Mouse (Mus musculus): ENCODE results near the gene Vmn1r220. TPM values are rescaled to one million over a fixed set of nuclear protein-coding genes. Genes with fewer than 3 reads are reported as not detected.
A peak's percentile ranks its signal among the peaks of the same experiment; 100 is the strongest.
"Not testable (repeated sequence)": the region's sequence is repeated elsewhere in the genome, so short reads cannot be mapped to it uniquely, and the experiment has no call there.

Gene Vmn1r220
- polyA plus RNA-seq (2012; rRNA removed) = not detected in 2 replicates

- Histone ChIP-seq H3K36me3 (ENCODE audit: control insufficient read depth, insufficient read depth, low read length) (no peaks in the 10 kb centered on the region), H3K27me3 (replicated peaks; ENCODE audit: control insufficient read depth, insufficient read depth, low read length) (no peaks in the 10 kb centered on the region), H3K4me1 (ENCODE audit: control insufficient read depth, insufficient read depth, low read length) (no peaks in the 10 kb centered on the region), H3K4me3 (ENCODE audit: insufficient read depth, low read depth, low read length) (no peak within 1 kb of the TSS), H3K27ac (ENCODE audit: insufficient read depth, low read depth, low read length) (no peak within 1 kb of the TSS)
- 84% methylated on average over 2 of the region's 2 CpGs for WGBS
- TF ChIP-seq CTCF (conservative IDR thresholded peaks at IDR 0.05; ENCODE audit: insufficient read depth, insufficient read length, low read depth, low read length) (no peak), POLR2A (IDR thresholded peaks at IDR 0.05; ENCODE audit: low read depth, low read length) (no peak)
- no peak for DNase-seq
Measured at GRCm38 (mm10) chr13:23187875-23188274, at the start of gene Vmn1r220. Gene Vmn1r220 (minus strand): TSS chr13:23187975.

- not testable (repeated sequence) for H3K36me3 ChIP-seq (ENCODE audit: control insufficient read depth, insufficient read depth, low read length); H3K27me3 ChIP-seq (replicated peaks; ENCODE audit: control insufficient read depth, insufficient read depth, low read length); DNase-seq; H3K27ac ChIP-seq (ENCODE audit: insufficient read depth, low read depth, low read length); H3K4me1 ChIP-seq (ENCODE audit: control insufficient read depth, insufficient read depth, low read length); H3K4me3 ChIP-seq (ENCODE audit: insufficient read depth, low read depth, low read length)
Measured at GRCm38 (mm10) chr13:23235847-23236246, 48.1 kb upstream of the Vmn1r220 start, which contains the start of gene Vmn1r222. Gene Vmn1r222 (minus strand): TSS chr13:23235947.

DNA sequence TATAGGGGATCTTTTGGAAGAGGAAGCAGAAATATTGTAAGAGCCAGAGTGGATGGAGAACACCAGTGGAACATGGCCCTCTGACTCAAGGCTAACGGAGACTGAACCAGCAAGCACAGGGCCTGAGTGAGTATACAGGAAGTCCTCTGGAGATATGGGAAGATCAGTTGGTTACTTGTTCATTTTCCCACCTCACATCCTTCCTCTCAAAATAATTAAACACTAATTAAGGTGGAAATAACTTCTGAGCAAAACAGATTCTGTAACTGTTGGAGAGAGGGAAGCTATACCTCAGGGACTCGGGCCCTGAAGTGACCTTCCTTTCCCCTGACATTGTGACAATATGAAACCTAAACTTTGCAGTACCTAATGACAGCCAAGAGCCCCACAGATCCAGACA lies 26.1 kb upstream of the Vmn1r220 start, which contains the start of gene Vmn1r221:
Vmn1r221 (plus strand) TSS at position 301 of the 400 bp plus-strand sequence.
- H3K4me1 ChIP-seq (ENCODE audit: control insufficient read depth, insufficient read depth, low read length); H3K36me3 ChIP-seq (ENCODE audit: control insufficient read depth, insufficient read depth, low read length); DNase-seq; H3K27ac ChIP-seq (ENCODE audit: insufficient read depth, low read depth, low read length); H3K27me3 ChIP-seq (replicated peaks; ENCODE audit: control insufficient read depth, insufficient read depth, low read length); H3K4me3 ChIP-seq (ENCODE audit: insufficient read depth, low read depth, low read length): not testable (repeated sequence)
- WGBS = 70% methylated on average over 2 of the region's 2 CpGs

DNA sequence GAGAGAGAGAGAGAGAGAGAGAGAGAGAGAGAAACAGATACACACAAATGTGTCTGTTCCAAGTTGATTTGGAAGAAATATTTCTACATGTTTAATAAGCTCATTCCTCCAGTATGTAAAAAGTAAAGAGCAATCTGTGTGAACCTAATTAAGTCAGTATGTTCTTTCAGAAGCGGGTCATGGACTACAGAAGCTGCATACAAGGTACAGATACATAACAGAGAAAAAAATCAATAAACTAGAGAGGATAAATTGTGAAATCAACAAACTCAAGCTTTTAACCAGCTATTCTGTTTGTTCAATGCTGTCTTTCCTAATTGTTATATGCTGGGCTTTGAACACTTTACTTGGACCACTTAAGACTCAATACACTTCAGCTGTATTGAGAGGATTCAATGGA lies 16.1 kb upstream of the Vmn1r220 start:
- H3K4me1 ChIP-seq (ENCODE audit: control insufficient read depth, insufficient read depth, low read length); H3K36me3 ChIP-seq (ENCODE audit: control insufficient read depth, insufficient read depth, low read length); H3K27ac ChIP-seq (ENCODE audit: insufficient read depth, low read depth, low read length); DNase-seq; H3K27me3 ChIP-seq (replicated peaks; ENCODE audit: control insufficient read depth, insufficient read depth, low read length); H3K4me3 ChIP-seq (ENCODE audit: insufficient read depth, low read depth, low read length): not testable (repeated sequence)
- 65% methylated on average over 1 of the region's 1 CpGs for WGBS

DNA sequence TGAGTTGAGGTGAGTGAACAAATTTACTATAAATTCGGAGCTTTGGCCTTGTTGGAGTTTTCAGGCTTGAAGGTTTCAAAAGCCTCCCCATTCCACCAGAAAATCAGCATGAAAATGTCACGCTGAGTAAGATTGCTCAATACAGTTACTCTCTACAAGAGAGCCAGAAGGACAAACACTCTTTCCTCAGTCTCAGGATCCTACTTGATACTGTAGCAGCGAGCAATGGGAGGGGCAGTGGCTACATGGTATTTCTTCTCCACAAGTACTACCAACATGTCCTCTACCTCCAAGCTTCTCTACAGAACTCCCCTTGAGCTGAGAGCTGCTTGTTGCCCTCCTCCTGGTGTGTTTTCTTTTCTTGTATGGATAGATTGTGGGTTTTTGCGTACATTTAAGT lies 21.3 kb downstream of the Vmn1r220 start:
- H3K4me1 ChIP-seq (ENCODE audit: control insufficient read depth, insufficient read depth, low read length); H3K36me3 ChIP-seq (ENCODE audit: control insufficient read depth, insufficient read depth, low read length); H3K4me3 ChIP-seq (ENCODE audit: insufficient read depth, low read depth, low read length); H3K27me3 ChIP-seq (replicated peaks; ENCODE audit: control insufficient read depth, insufficient read depth, low read length); H3K27ac ChIP-seq (ENCODE audit: insufficient read depth, low read depth, low read length); DNase-seq: not testable (repeated sequence)
- WGBS = 81% methylated on average over 4 of the region's 4 CpGs

DNA sequence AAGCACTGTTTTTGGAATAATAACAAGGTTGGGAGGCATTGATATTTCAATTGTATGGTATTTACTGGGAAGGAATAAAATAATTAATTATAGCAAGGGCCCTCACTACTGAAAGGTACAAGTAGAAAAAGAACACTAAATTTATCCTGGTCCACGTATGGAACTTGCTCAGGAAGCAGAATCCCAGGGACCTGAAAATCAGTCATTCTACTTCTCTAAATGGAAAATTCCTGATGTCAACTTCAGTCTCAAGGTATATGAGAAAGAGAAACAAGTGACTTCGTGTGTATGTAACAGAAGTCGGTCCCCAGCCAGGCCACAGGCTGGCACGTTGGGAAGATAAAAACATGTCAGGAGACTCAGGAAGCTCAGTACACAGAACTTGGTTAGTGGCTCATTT lies 28.8 kb downstream of the Vmn1r220 start, which contains the start of gene Vmn1r219:
Vmn1r219 (plus strand) TSS at position 301 of the 400 bp plus-strand sequence.
- WGBS = 74% methylated on average over 4 of the region's 4 CpGs
- H3K4me3 ChIP-seq (ENCODE audit: insufficient read depth, low read depth, low read length) = no peak within 1 kb of the TSS
- no peaks in the 10 kb centered on the region for H3K4me1 ChIP-seq (ENCODE audit: control insufficient read depth, insufficient read depth, low read length)
- no peaks in the 10 kb centered on the region for H3K27me3 ChIP-seq (replicated peaks; ENCODE audit: control insufficient read depth, insufficient read depth, low read length)
- no peak within 1 kb of the TSS for H3K27ac ChIP-seq (ENCODE audit: insufficient read depth, low read depth, low read length)
- no peak for TF ChIP-seq POLR2A (IDR thresholded peaks at IDR 0.05; ENCODE audit: low read depth, low read length)
- no peak for TF ChIP-seq CTCF (conservative IDR thresholded peaks at IDR 0.05; ENCODE audit: insufficient read depth, insufficient read length, low read depth, low read length)
- no peak for DNase-seq
- H3K36me3 ChIP-seq (ENCODE audit: control insufficient read depth, insufficient read depth, low read length) = no peaks in the 10 kb centered on the region

- H3K27me3 ChIP-seq (replicated peaks; ENCODE audit: control insufficient read depth, insufficient read depth, low read length) = no peaks in the 10 kb centered on the region
- no peaks in the 10 kb centered on the region for H3K36me3 ChIP-seq (ENCODE audit: control insufficient read depth, insufficient read depth, low read length)
- no peaks in the 10 kb centered on the region for H3K4me1 ChIP-seq (ENCODE audit: control insufficient read depth, insufficient read depth, low read length)
- H3K4me3 ChIP-seq (ENCODE audit: insufficient read depth, low read depth, low read length) = no peak overlapping the region
- H3K27ac ChIP-seq (ENCODE audit: insufficient read depth, low read depth, low read length) = no peak overlapping the region
- peak; percentile 60 for DNase-seq
- 72% methylated on average over 3 of the region's 3 CpGs for WGBS
- TF ChIP-seq CTCF (conservative IDR thresholded peaks at IDR 0.05; ENCODE audit: insufficient read depth, insufficient read length, low read depth, low read length) = no peak
Measured at GRCm38 (mm10) chr13:23157848-23158247, 29.9 kb downstream of the Vmn1r220 start.

GRCm38 (mm10) chr13:23138880-23139279 lies 48.9 kb downstream of the Vmn1r220 start:
- DNase-seq = no peak
- no peak for TF ChIP-seq CTCF (conservative IDR thresholded peaks at IDR 0.05; ENCODE audit: insufficient read depth, insufficient read length, low read depth, low read length)
- TF ChIP-seq POLR2A (IDR thresholded peaks at IDR 0.05; ENCODE audit: low read depth, low read length) = no peak
- Histone ChIP-seq H3K27me3 (replicated peaks; ENCODE audit: control insufficient read depth, insufficient read depth, low read length) (no peaks in the 10 kb centered on the region), H3K4me3 (ENCODE audit: insufficient read depth, low read depth, low read length) (no peak overlapping the region), H3K4me1 (ENCODE audit: control insufficient read depth, insufficient read depth, low read length) (no peaks in the 10 kb centered on the region), H3K27ac (ENCODE audit: insufficient read depth, low read depth, low read length) (no peak overlapping the region), H3K36me3 (ENCODE audit: control insufficient read depth, insufficient read depth, low read length) (no peaks in the 10 kb centered on the region)
- WGBS = 92% methylated on average over 2 of the region's 2 CpGs
